Mouse (Mus musculus) liver, adult 2 months (tissue): Measurements from ENCODE around the gene Mcm2. TPM values are rescaled to one million over a fixed set of nuclear protein-coding genes. Genes with fewer than 3 reads are reported as not detected.

Source experiments
- DNase-seq: peaks from one replicate; pipeline ENCODE4 v3.0.0-alpha.2; 2011; ENCODE audit warnings: low read depth, low spot score; ENCODE audit errors: extremely low read depth
- H3K27ac ChIP-seq: fragments of 200-500 bp; replicated peaks from 2 replicates; pipeline ENCODE4 v1.5.1; 2012; ENCODE audit warnings: low read depth, mild to moderate bottlenecking, control low read depth, inconsistent platforms, low read length; ENCODE audit not compliant: insufficient read depth
- H3K27me3 ChIP-seq: fragments of 200-500 bp; 2 replicates; pipeline ENCODE4 v1.6.1; 2012; ENCODE audit warnings: mild to moderate bottlenecking, moderate library complexity, low read length, inconsistent platforms; ENCODE audit not compliant: control insufficient read depth, insufficient read depth
- H3K36me3 ChIP-seq: fragments of 200-500 bp; 2 replicates; pipeline ENCODE4 v1.6.1; 2012; ENCODE audit warnings: low read length, inconsistent platforms; ENCODE audit not compliant: control insufficient read depth, insufficient read depth
- H3K4me1 ChIP-seq: fragments of 200-500 bp; 2 replicates; pipeline ENCODE4 v1.6.1; 2011; ENCODE audit warnings: low read length; ENCODE audit not compliant: control insufficient read depth, insufficient read depth
- H3K4me3 ChIP-seq: fragments of 200-500 bp; 2 replicates; pipeline ENCODE4 v1.5.1; 2011; ENCODE audit warnings: low read depth, mild to moderate bottlenecking, control low read depth, low read length, moderate library complexity; ENCODE audit not compliant: insufficient read depth
- H3K79me2 ChIP-seq: fragments of 200-500 bp; 2 replicates; pipeline ENCODE4 v1.6.1; 2012; ENCODE audit warnings: inconsistent platforms, mild to moderate bottlenecking, low read length, moderate library complexity; ENCODE audit not compliant: control insufficient read depth, insufficient read depth
- H3K9ac ChIP-seq: fragments of 200-500 bp; 2 replicates; pipeline ENCODE4 v1.6.1; 2012; ENCODE audit warnings: low read depth, mild to moderate bottlenecking, control low read depth, inconsistent platforms, low read length
- CTCF ChIP-seq: fragments of 200-500 bp; IDR thresholded peaks from 2 replicates; pipeline ENCODE4 v1.5.1; 2011; ENCODE audit warnings: low read depth, low read length, control low read depth
- POLR2A ChIP-seq: fragments of 200-500 bp; IDR thresholded peaks from 2 replicates; pipeline ENCODE4 v1.6.1; 2011; ENCODE audit warnings: low read length, control low read depth; ENCODE audit not compliant: insufficient read depth; ENCODE audit errors: extremely low read depth
- WGBS: fragments of 180-500 bp; shearing (Covaris S2); methylation state at CpG from one replicate; pipeline ENCODE4 v1.1.7; 2018; 5-methylcytosine and 5-hydroxymethylcytosine counted together
- polyA plus RNA-seq: library from polyadenylated mRNA; depleted of rRNA; stranded (reverse); fragments of >200 nt; gene quantifications from 2 replicates; pipeline ENCODE4 v1.2.3, GENCODE M21; 2012
- total RNA-seq: library from RNA; depleted of rRNA; stranded (reverse); fragments of >200 nt; gene quantifications from 2 replicates; pipeline ENCODE4 v1.2.3, GENCODE M21; 2014

Gene Mcm2
- total and polyA plus RNA-seq, 2 experiments: 2.4 to 3.3 TPM

DNA sequence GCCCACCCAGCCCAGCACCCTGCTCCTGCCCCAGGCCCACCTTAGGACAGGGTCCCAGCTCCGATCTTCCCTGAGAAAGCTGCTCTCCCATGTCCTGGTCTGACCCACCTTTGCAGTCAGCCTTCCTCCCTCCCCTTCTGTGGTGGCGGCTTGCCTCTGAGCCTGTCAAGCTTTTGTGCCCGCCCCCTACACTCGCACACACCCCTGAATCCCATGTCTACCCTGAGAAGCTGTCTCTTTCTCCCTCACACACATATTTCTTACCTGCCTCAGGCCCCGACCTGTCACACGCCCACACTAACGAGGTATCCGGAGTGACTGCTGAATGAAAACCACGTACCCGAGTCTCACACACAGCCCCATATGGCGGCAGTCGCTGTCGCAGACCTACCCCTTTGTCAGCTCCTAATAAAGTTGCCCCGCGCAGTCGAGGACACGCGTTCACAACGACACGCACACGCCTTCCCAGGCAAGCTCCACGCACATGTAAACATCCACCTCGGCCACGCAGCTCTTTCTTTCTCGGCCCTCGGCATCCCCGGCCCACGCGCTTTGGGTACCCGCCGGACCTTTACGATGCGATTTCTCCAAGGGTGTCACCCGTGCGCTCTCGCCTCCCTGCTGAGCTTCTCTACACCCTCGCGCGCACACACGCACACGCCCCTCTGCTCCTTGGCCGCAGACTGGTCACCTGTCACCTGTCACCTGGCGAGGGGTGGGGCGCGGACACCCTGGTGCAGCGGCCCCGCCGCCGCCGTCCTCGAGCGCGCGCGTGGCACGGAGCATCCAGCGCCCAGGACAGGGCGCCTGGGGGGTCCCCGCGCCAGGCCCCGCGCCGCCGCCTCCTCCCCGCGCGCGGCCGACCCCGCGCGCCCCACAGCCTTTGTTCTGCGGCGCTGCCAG, 24.4 kb downstream of the Mcm2 start:
- peaks cover 14% of the 10 kb centered on the region for H3K27me3 ChIP-seq
- TF ChIP-seq POLR2A (no peak), CTCF (no peak)
- H3K27ac ChIP-seq: no peak overlapping the region
- WGBS: 5% methylated on average over 74 of the region's 74 CpGs
- no peaks in the 10 kb centered on the region for H3K79me2 ChIP-seq
- no peaks in the 10 kb centered on the region for H3K36me3 ChIP-seq
- peaks cover 3% of the 10 kb centered on the region; the same call in 1 of the 2 replicates for H3K4me1 ChIP-seq
- peak overlapping the region; percentile 41; the same call in 1 of the 2 replicates for H3K9ac ChIP-seq
- DNase-seq: no peak
- peak overlapping the region; percentile 40 for H3K4me3 ChIP-seq

DNA sequence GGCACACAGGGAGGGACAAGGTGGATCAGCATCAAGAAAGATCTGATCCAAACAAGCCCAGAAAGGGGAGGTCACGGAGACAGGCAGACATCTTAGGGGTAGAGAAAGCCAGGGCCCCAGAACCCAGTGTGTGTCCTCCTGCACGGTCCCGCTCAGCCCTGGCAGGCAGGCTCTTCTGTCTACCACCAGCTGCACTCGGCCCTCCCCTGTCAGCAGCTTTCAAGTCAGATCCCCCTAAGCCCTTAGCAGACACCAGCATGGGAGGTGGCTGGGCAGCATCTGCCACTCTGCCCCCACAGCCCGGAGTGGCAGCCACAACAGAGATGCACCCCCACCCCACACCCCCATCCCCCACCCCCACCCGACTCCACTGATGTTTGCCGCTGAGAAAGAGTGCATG, 25.8 kb downstream of the Mcm2 start:
- TF ChIP-seq CTCF (no peak), POLR2A (no peak)
- Histone ChIP-seq H3K4me1 (peaks cover 3% of the 10 kb centered on the region; the same call in 1 of the 2 replicates), H3K27ac (no peak overlapping the region), H3K36me3 (no peaks in the 10 kb centered on the region), H3K9ac (no peak overlapping the region), H3K27me3 (peaks cover 14% of the 10 kb centered on the region), H3K79me2 (no peaks in the 10 kb centered on the region), H3K4me3 (no peak overlapping the region)
- no peak for DNase-seq
- WGBS: 50% methylated on average over 7 of the region's 7 CpGs

- 64% methylated on average over 8 of the region's 8 CpGs for WGBS
- Histone ChIP-seq H3K79me2 (no peaks in the 10 kb centered on the region), H3K27ac (no peak overlapping the region), H3K4me1 (peaks cover 3% of the 10 kb centered on the region; the same call in 1 of the 2 replicates), H3K4me3 (no peak overlapping the region), H3K36me3 (no peaks in the 10 kb centered on the region), H3K27me3 (peaks cover 14% of the 10 kb centered on the region), H3K9ac (no peak overlapping the region)
- TF ChIP-seq POLR2A: no peak
- no peak for TF ChIP-seq CTCF
- DNase-seq: no peak
Measured at GRCm38 (mm10) chr6:88871546-88871945, 27.0 kb downstream of the Mcm2 start.

DNA sequence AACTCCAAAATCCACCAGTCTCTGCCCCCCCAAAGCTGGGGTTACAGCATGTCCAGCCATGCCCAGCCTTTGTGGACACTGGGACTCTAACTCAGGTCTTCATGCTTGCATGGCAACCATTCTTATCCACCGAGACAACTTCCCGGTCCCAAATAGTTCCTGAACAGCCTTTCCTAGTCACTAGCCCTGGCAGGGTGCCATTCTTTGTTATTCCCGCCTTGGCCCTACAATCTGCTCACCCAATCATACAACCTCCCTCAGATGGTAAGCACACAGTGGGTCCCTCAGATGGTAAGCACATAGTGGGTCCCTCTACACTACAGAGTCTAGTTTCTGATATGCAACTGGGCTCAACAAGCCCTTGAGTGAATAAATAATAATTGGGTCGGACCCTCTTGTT, 28.0 kb downstream of the Mcm2 start:
- no peak for DNase-seq
- H3K27ac ChIP-seq: no peak overlapping the region
- H3K27me3 ChIP-seq: peaks cover 14% of the 10 kb centered on the region
- peaks cover 3% of the 10 kb centered on the region; the same call in 1 of the 2 replicates for H3K4me1 ChIP-seq
- H3K9ac ChIP-seq: no peak overlapping the region
- 69% methylated on average over 4 of the region's 4 CpGs for WGBS
- H3K79me2 ChIP-seq: no peaks in the 10 kb centered on the region
- TF ChIP-seq CTCF (no peak), POLR2A (no peak)
- no peak overlapping the region for H3K4me3 ChIP-seq
- no peaks in the 10 kb centered on the region for H3K36me3 ChIP-seq

DNA sequence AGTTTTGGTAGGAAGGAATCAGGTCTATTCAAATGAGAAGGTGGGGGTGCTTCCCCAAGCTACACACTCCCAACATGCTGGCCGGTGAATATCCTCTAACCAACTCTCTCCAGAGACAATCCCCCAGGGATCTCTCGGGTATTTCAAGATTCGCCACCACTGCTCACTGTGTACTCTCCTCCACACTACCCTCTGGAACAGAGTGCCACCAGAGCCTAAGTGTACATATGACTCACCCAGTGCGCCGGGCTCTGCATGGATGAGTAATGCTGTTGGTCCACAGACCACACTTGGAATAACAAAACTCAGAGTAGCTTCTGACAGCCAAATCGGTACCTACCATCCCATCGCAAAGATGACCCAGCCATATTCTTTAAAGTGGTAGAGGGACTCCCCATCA, 29.1 kb downstream of the Mcm2 start:
- Histone ChIP-seq H3K9ac (no peak overlapping the region), H3K79me2 (no peaks in the 10 kb centered on the region), H3K27ac (no peak overlapping the region), H3K36me3 (no peaks in the 10 kb centered on the region), H3K27me3 (peaks cover 6% of the 10 kb centered on the region), H3K4me1 (peaks cover 3% of the 10 kb centered on the region; the same call in 1 of the 2 replicates), H3K4me3 (no peak overlapping the region)
- TF ChIP-seq POLR2A: no peak
- no peak for TF ChIP-seq CTCF
- 88% methylated on average over 7 of the region's 7 CpGs for WGBS
- DNase-seq: no peak

DNA sequence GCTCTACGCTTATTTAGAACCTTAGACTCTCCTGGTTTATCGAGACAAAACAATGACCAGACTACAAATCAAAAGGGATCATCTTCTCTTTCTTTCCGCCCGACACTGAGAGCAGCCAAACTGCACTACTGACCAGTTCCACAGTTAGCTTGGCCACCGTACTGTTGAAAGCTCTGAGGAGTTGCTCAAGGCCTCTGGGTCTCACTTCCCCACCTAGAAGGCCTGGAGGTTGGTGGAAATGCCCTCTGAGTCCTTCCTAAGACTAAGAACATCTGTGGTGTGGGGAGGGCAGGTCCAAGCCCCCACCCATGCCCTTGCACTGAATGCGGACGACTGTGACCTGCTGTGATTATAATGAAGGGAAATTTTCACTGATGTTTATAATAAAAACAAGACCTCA, 32.9 kb downstream of the Mcm2 start:
- no peak overlapping the region for H3K27ac ChIP-seq
- H3K9ac ChIP-seq: no peak overlapping the region
- no peak overlapping the region for H3K4me3 ChIP-seq
- DNase-seq: no peak
- 82% methylated on average over 7 of the region's 7 CpGs for WGBS
- no peaks in the 10 kb centered on the region for H3K36me3 ChIP-seq
- TF ChIP-seq CTCF (no peak), POLR2A (no peak)
- no peaks in the 10 kb centered on the region for H3K79me2 ChIP-seq
- H3K4me1 ChIP-seq: no peaks in the 10 kb centered on the region
- H3K27me3 ChIP-seq: no peaks in the 10 kb centered on the region
